Mouse (Mus musculus): ENCODE data around the gene Asb2. TPM values are rescaled to one million over a fixed set of nuclear protein-coding genes. Genes with fewer than 3 reads are reported as not detected.

Gene Asb2
- polyA plus RNA-seq, 1 experiment from 2014 or later: 1.2 TPM

- Histone ChIP-seq H3K4me2 (replicated peaks; ENCODE audit: low read depth, low read length) (no peak overlapping the region), H3K4me1 (ENCODE audit: control insufficient read depth, insufficient read depth, low read length) (peaks cover 8% of the 10 kb centered on the region; the same call in 1 of the 2 replicates), H3K36me3 (ENCODE audit: control insufficient read depth, insufficient read depth, low read length) (no peaks in the 10 kb centered on the region), H3K27me3 (ENCODE audit: control insufficient read depth, insufficient read depth, low read length) (peaks cover 10% of the 10 kb centered on the region), H3K9ac (ENCODE audit: low read depth, low read length) (no peak overlapping the region), H3K27ac (ENCODE audit: low read depth, low read length) (no peak overlapping the region), H3K9me3 (ENCODE audit: control insufficient read depth, low read length) (no peaks in the 10 kb centered on the region), H3K4me3 (ENCODE audit: low read length) (no peak overlapping the region)
- ATAC-seq (ENCODE audit: low FRiP score, low TSS enrichment): no peak
- WGBS: 43% methylated on average over 20 of the region's 20 CpGs
These were observed 39.8 kb downstream of the Asb2 start for GRCm38 (mm10) chr12:103315831-103316545.

- no peaks in the 10 kb centered on the region for H3K36me3 ChIP-seq (ENCODE audit: control insufficient read depth, insufficient read depth, low read length)
- H3K27me3 ChIP-seq (ENCODE audit: control insufficient read depth, insufficient read depth, low read length): peaks cover 10% of the 10 kb centered on the region
- no peak overlapping the region; the same call in 1 of the 2 replicates for H3K9ac ChIP-seq (ENCODE audit: low read depth, low read length)
- H3K9me3 ChIP-seq (ENCODE audit: control insufficient read depth, low read length): no peaks in the 10 kb centered on the region; the same call in 1 of the 2 replicates
- no peak overlapping the region for H3K27ac ChIP-seq (ENCODE audit: low read depth, low read length)
- ATAC-seq (ENCODE audit: low FRiP score, low TSS enrichment): peak; percentile 51
- peak overlapping the region; percentile 25 for H3K4me3 ChIP-seq (ENCODE audit: low read length)
- 8% methylated on average over 25 of the region's 25 CpGs for WGBS
- H3K4me2 ChIP-seq (replicated peaks; ENCODE audit: low read depth, low read length): peak overlapping the region; percentile 43
- peaks cover 8% of the 10 kb centered on the region; the same call in 1 of the 2 replicates for H3K4me1 ChIP-seq (ENCODE audit: control insufficient read depth, insufficient read depth, low read length)
These were observed 41.0 kb downstream of the Asb2 start for GRCm38 (mm10) chr12:103314640-103315361.

DNA sequence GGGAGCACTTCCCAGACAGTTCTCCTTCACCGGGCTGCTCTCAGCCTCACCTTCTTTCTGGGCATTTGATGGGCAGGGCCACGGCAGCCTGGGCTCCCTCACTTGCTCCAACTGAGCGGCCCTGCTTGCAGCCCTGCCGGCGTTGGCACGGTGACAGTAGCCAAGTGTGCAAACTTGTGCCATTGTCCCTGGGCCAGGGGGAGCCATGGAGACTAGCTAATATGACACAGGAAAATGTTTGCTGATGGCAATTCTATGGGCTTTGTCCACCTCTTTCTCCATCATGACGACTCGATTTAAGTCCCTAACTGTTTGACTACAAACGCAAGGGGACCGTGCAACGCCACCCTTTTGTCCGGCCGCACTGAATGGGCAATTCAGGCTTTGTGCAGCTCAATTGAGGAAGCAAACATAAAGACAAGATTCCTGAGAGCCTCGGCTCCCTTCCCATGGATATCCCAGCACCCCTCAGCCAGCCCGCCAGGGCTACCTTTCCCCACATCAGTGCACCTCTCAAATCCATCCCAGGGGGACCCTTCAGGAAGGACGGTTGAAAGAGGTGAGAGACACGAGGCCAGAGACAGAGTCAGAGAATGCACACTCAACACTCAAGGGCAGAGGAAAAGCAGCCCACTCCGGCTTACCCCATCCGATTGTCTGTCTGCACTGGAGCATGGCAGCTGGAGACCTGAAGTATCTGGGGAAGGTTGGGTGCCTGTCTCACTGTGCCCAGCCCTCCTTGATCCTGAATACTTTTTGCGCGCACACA is 41.7 kb downstream of the Asb2 start:
- Histone ChIP-seq H3K9me3 (ENCODE audit: control insufficient read depth, low read length) (no peaks in the 10 kb centered on the region; the same call in 1 of the 2 replicates), H3K4me1 (ENCODE audit: control insufficient read depth, insufficient read depth, low read length) (peaks cover 8% of the 10 kb centered on the region; the same call in 1 of the 2 replicates), H3K4me3 (ENCODE audit: low read length) (no peak overlapping the region), H3K9ac (ENCODE audit: low read depth, low read length) (no peak overlapping the region), H3K36me3 (ENCODE audit: control insufficient read depth, insufficient read depth, low read length) (no peaks in the 10 kb centered on the region), H3K4me2 (replicated peaks; ENCODE audit: low read depth, low read length) (no peak overlapping the region), H3K27ac (ENCODE audit: low read depth, low read length) (no peak overlapping the region), H3K27me3 (ENCODE audit: control insufficient read depth, insufficient read depth, low read length) (peaks cover 10% of the 10 kb centered on the region)
- ATAC-seq (ENCODE audit: low FRiP score, low TSS enrichment): no peak
- WGBS: 63% methylated on average over 21 of the region's 21 CpGs

GRCm38 (mm10) chr12:103313274-103313673 is 42.5 kb downstream of the Asb2 start:
- Histone ChIP-seq H3K36me3 (ENCODE audit: control insufficient read depth, insufficient read depth, low read length) (no peaks in the 10 kb centered on the region), H3K4me3 (ENCODE audit: low read length) (no peak overlapping the region), H3K27ac (ENCODE audit: low read depth, low read length) (no peak overlapping the region), H3K4me2 (replicated peaks; ENCODE audit: low read depth, low read length) (no peak overlapping the region), H3K27me3 (ENCODE audit: control insufficient read depth, insufficient read depth, low read length) (peaks cover 10% of the 10 kb centered on the region), H3K9ac (ENCODE audit: low read depth, low read length) (no peak overlapping the region), H3K9me3 (ENCODE audit: control insufficient read depth, low read length) (no peaks in the 10 kb centered on the region; the same call in 1 of the 2 replicates), H3K4me1 (ENCODE audit: control insufficient read depth, insufficient read depth, low read length) (peaks cover 8% of the 10 kb centered on the region; the same call in 1 of the 2 replicates)
- no peak for ATAC-seq (ENCODE audit: low FRiP score, low TSS enrichment)
- 86% methylated on average over 6 of the region's 6 CpGs for WGBS

DNA sequence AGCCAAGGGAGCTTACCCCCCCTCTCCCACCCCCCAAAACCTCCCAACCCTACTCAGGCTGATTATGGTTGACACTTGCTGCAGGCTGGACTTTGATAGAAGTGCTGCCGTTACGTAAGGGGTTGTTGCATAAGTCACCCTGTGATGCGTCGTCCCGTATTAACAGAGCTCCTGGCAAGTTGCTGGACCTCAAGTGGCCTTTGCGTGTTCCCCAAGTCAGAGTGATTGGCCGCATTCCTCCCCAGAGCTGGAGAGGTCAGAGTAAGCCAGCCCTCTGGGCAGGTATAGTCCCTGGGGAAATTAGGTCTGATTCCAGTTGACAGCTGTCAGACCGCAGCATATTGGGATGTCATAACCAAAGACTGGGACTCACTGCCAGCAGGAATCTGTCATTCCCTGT is 43.9 kb downstream of the Asb2 start:
- ATAC-seq (ENCODE audit: low FRiP score, low TSS enrichment): no peak
- peaks cover 8% of the 10 kb centered on the region; the same call in 1 of the 2 replicates for H3K4me1 ChIP-seq (ENCODE audit: control insufficient read depth, insufficient read depth, low read length)
- no peak overlapping the region for H3K27ac ChIP-seq (ENCODE audit: low read depth, low read length)
- WGBS: 81% methylated on average over 8 of the region's 8 CpGs
- no peaks in the 10 kb centered on the region for H3K36me3 ChIP-seq (ENCODE audit: control insufficient read depth, insufficient read depth, low read length)
- H3K9ac ChIP-seq (ENCODE audit: low read depth, low read length): no peak overlapping the region
- no peak overlapping the region for H3K4me3 ChIP-seq (ENCODE audit: low read length)
- peaks cover 10% of the 10 kb centered on the region for H3K27me3 ChIP-seq (ENCODE audit: control insufficient read depth, insufficient read depth, low read length)
- H3K9me3 ChIP-seq (ENCODE audit: control insufficient read depth, low read length): no peaks in the 10 kb centered on the region; the same call in 1 of the 2 replicates
- no peak overlapping the region for H3K4me2 ChIP-seq (replicated peaks; ENCODE audit: low read depth, low read length)

DNA sequence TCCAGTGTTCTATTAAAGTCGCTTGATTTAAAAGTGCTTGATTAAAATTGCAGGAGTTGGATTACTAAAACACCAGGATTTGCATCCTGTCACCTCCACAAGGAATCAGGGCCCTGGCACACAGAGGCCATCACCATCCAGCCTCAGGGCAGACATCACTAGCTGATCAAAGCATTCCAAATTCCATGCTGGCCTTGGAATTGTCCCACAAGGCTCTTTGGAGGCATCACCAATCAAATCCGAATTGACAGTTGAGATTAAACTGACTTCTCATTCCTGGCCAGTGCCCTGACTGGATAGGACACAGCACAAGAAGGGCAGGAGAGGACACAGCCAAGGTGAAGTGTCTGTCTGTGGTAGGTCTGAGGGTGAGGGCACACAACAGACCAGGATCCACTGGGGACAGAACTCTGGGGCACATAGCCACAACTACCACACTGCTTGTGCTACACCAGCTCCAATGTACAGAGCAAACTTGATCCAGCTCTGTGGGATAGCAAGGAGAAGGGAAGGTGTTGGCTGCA is 45.0 kb downstream of the Asb2 start, which contains the start of gene Fam181a:
Gene Fam181a, plus strand, starts transcription at position 232 of the 524 bp plus-strand sequence.
- Histone ChIP-seq H3K27me3 (ENCODE audit: control insufficient read depth, insufficient read depth, low read length) (peaks cover 7% of the 10 kb centered on the region), H3K4me1 (ENCODE audit: control insufficient read depth, insufficient read depth, low read length) (peaks cover 8% of the 10 kb centered on the region; the same call in 1 of the 2 replicates), H3K9ac (ENCODE audit: low read depth, low read length) (no peak within 1 kb of the TSS), H3K36me3 (ENCODE audit: control insufficient read depth, insufficient read depth, low read length) (no peaks in the 10 kb centered on the region), H3K4me2 (replicated peaks; ENCODE audit: low read depth, low read length) (no peak within 1 kb of the TSS), H3K27ac (ENCODE audit: low read depth, low read length) (no peak within 1 kb of the TSS), H3K4me3 (ENCODE audit: low read length) (no peak within 1 kb of the TSS), H3K9me3 (ENCODE audit: control insufficient read depth, low read length) (no peaks in the 10 kb centered on the region; the same call in 1 of the 2 replicates)
- 61% methylated on average over 2 of the region's 2 CpGs for WGBS
- no peak for ATAC-seq (ENCODE audit: low FRiP score, low TSS enrichment)

GRCm38 (mm10) chr12:103306720-103307119 is 49.1 kb downstream of the Asb2 start:
- H3K9ac ChIP-seq (ENCODE audit: low read depth, low read length): no peak overlapping the region
- no peaks in the 10 kb centered on the region; the same call in 1 of the 2 replicates for H3K9me3 ChIP-seq (ENCODE audit: control insufficient read depth, low read length)
- no peak overlapping the region for H3K4me3 ChIP-seq (ENCODE audit: low read length)
- no peaks in the 10 kb centered on the region for H3K27me3 ChIP-seq (ENCODE audit: control insufficient read depth, insufficient read depth, low read length)
- 27% methylated on average over 3 of the region's 3 CpGs for WGBS
- H3K36me3 ChIP-seq (ENCODE audit: control insufficient read depth, insufficient read depth, low read length): no peaks in the 10 kb centered on the region
- ATAC-seq (ENCODE audit: low FRiP score, low TSS enrichment): no peak
- H3K4me2 ChIP-seq (replicated peaks; ENCODE audit: low read depth, low read length): no peak overlapping the region
- no peak overlapping the region for H3K27ac ChIP-seq (ENCODE audit: low read depth, low read length)
- no peaks in the 10 kb centered on the region for H3K4me1 ChIP-seq (ENCODE audit: control insufficient read depth, insufficient read depth, low read length)

- Histone ChIP-seq H3K4me2 (replicated peaks; ENCODE audit: low read depth, low read length) (no peak overlapping the region), H3K4me3 (ENCODE audit: low read length) (no peak overlapping the region), H3K9me3 (ENCODE audit: control insufficient read depth, low read length) (no peaks in the 10 kb centered on the region; the same call in 1 of the 2 replicates), H3K9ac (ENCODE audit: low read depth, low read length) (no peak overlapping the region), H3K27ac (ENCODE audit: low read depth, low read length) (no peak overlapping the region), H3K4me1 (ENCODE audit: control insufficient read depth, insufficient read depth, low read length) (no peaks in the 10 kb centered on the region), H3K27me3 (ENCODE audit: control insufficient read depth, insufficient read depth, low read length) (no peaks in the 10 kb centered on the region), H3K36me3 (ENCODE audit: control insufficient read depth, insufficient read depth, low read length) (no peaks in the 10 kb centered on the region)
- 39% methylated on average over 2 of the region's 2 CpGs for WGBS
- no peak for ATAC-seq (ENCODE audit: low FRiP score, low TSS enrichment)
These were observed 49.6 kb downstream of the Asb2 start for GRCm38 (mm10) chr12:103306224-103306623.
